Mouse (Mus musculus) erythroid progenitor cell, adult 5-6 weeks (primary cell): ENCODE measurements around the gene Tmem116. TPM values are rescaled to one million over a fixed set of nuclear protein-coding genes. Genes with fewer than 3 reads are reported as not detected.

Source experiments
- ATAC-seq: replicated peaks from 2 replicates; pipeline ENCODE4 v1.8.0; 2016; ENCODE audit warnings: moderate number of reproducible peaks, mild to moderate bottlenecking, moderate TSS enrichment, inconsistent platforms; ENCODE audit not compliant: poor library complexity, low FRiP score, severe bottlenecking
- total RNA-seq, 2 experiments: library from RNA; stranded (forward) in 1 of 2; stranded (reverse) in 1 of 2; fragments of 150-400 nt in 1 of 2; fragments of 186-747, 209-891 nt in 1 of 2; gene quantifications; 2 replicates each; pipeline versions ENCODE4 v1.2.3 to v1.2.4; 2015 to 2017; ENCODE audit warnings: low replicate concordance in 2 of 2

Gene Tmem116
- total RNA-seq, 2 experiments from 2014 or later: not detected

DNA sequence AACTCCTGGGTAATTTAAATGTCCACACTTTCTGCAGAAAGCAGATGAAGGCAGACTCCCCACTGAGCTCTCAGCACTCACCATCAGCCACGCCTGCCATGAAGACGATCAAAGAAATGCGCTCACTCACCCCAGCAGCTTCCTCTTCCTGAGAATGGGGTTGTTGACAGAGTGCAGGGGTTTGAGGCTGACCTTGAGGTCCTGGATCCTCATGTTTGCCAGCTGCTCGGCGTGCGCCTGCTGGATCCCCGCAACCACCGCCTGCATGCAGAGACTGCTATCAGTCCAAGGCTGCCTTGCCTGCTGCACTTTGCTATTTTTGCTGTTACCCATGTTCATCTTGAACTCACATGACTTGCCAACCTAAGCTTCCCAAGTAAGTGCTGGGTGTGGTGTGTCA, 75.3 kb downstream of the Tmem116 start:
- ATAC-seq: no peak

DNA sequence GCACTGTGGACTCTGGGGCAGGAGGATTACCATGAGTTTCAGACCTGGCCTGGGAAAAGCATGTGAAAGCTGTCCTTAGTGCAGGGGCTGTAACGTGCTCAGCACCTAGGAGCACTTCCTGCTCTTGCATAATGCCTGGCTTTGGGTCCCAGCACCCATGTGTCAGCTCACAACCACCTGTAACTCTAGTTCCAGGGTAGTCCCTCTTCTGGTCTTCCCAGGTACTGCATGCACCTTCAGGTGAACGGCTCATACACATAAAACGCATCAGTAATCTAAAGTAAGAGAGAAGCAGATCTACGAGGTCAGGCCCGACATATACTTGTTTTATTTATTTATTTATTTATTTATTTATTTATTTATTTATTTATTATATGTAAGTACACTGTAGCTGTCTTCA, 82.8 kb downstream of the Tmem116 start:
- peak; percentile 48; the same call in 1 of the 2 replicates for ATAC-seq

DNA sequence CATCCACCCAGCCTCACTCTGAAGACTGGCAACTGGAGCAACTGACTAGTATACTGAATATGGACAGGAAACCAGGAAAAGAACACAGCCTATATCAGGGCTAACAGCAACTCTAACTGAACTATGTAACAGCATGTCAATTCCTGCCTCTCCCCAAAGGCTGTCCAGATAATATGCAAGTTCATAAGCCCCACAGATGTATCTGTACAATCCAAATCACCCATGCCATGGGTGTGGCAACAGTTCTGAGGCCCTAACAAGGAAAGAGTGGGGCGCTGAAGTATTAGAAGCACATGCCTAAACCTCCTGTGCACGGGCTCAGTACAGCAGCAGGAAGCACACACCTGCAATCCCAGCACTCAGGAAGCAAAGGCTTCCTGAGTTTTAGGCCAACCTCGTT, 83.4 kb downstream of the Tmem116 start:
- no peak for ATAC-seq

DNA sequence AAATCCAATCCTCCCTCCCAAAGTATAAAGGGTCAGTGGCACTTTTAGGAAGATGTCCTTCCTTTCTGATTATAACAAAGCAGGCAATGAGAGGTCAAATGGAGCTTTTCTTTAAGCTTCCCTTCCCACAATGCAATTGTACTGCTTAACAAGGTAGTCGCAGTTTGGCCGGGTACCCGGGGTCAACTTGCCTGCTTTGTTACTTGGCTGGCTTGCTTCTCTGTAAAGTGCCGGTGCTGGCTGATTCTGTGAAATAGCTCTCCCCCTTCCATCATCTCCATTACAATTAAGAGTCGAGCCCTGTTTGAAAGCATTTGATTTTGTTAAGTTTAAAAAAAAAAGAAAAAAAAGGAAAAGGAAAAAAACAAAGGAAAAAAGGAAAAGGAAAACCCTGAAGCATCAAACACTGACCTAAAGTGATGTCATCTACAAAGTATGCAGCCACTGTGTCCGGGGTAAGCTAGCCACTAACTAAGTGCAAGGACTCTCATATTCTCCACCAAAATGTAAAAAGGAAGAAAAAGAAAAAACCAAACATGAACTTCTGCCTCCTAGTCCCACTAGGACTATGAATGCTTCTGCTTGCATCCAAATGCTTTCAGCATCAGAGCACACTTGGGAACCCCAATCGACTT, 85.3 kb downstream of the Tmem116 start:
- no peak for ATAC-seq

DNA sequence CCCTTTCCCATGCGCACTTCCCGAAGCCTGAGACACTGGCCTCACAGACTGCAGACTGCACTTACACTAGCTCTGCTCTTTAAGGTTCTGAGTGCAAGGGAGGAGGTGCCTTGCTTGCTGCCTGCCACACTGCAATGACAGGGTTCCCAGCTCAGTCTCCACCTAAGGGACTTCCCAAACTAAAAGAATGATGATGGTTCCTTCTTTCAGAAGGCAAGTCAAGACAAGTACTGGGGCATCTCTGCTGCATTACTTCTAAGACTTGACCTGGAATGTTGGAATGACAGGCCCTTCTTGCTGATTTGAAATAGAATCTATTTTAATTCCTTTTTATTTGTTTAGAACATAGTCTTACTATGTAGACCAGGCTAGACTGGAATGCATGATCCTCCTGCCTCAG, 85.9 kb downstream of the Tmem116 start:
- ATAC-seq: no peak

DNA sequence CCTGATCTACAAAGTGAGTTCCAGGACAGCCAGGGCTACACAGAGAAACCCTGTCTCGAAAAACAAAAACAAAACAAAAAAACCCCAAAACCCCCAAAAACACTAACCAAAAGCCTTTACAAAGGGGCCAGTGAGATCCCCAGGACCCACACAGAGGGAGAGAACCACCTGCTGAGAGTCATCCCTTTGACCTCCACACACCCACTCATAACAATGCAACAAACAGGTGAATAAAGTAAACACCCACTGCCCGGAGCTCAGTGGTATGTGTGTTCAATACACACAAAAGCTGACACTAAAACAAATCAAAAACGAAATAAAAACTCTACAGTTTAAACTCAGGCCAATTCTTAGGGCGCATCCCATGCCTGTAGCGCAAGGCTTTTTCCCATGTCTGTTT, 88.4 kb downstream of the Tmem116 start:
- no peak for ATAC-seq

DNA sequence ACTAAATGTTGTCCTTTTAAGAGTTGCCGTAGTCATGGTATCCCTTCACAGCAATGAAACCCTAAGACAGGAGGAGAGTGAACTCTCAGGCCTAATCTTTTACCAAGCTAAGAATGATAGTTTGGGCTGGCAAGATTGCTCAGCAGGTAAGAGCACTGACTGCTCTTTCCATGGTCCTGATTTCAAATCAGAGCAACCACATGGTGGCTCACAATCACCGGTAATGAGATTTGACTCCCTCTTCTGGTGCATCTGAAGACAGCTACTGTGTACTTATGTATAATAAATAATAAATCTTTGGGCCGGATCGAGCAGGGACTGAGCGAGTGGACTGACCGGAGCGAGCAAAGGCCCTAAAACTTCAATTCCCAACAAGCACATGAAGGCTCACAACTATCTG, 89.5 kb downstream of the Tmem116 start:
- ATAC-seq: no peak

DNA sequence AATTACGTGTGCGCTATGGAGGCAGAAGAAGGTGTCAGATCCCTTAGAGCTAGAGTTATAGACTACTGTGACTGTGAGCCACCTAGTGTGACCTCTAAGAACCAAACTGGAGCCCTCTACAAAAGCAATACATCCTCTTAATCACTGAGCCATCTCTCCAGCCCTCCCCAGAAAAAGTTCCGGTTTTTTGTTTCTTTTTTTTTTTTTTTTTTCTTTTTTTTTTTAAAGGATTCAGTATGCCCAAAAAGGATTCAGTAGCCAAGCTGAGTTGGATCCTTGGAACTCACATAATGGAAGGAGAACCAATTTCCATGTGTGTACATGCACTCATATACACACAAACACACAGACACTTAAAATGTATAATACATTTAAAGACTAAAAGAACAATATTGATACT, 91.7 kb downstream of the Tmem116 start:
- ATAC-seq: no peak

DNA sequence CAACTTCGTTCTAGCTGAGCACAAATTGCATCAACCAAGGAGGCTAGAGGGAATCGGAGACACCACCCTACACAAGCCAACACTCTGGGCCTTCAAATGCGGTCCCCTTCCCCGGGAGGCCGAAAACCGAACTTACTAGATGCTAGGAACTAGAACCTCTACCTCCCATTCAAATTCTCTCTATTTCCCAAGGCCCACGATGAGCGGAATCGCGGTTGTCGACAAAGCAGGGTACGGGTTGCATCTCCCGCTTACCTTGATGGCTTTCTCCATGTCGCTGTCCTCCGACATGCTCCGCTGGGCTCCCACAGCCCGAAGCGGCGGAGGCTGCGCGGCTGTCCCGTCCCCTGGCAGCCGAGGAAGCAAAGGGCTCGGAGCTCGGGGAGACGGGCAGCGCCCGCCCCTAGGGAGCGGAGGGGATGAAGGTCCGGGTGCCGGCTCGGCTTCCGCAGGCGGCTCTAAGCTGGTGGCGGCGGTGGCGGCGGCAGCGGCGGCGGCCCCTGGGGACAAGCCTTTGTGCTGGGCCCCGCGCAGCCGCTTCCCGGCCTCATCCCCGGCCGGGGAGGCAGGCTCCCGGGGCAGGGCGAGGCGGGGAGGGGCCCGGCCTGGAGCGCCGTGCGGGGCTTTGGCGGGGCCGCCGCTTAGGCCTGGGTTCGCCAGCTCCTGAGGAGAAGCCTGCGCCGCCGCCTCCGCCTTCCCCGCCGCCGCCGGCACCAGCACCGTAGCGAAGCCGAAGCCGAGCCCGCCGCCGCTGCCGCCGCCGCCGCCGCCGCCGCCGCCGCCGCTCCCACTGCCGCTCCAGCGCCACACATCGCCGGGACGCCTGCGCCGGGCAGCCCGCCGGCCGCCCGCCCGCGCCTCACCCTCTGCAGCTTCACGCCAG, 93.5 kb downstream of the Tmem116 start, which contains the start of the genes Adam1a and Gm42878:
TSS of gene Adam1a (minus strand) at position 573 of the 883 bp plus-strand sequence.
TSS of gene Gm42878 (minus strand) at position 573 of the 883 bp plus-strand sequence.
- ATAC-seq: peak; percentile 44

DNA sequence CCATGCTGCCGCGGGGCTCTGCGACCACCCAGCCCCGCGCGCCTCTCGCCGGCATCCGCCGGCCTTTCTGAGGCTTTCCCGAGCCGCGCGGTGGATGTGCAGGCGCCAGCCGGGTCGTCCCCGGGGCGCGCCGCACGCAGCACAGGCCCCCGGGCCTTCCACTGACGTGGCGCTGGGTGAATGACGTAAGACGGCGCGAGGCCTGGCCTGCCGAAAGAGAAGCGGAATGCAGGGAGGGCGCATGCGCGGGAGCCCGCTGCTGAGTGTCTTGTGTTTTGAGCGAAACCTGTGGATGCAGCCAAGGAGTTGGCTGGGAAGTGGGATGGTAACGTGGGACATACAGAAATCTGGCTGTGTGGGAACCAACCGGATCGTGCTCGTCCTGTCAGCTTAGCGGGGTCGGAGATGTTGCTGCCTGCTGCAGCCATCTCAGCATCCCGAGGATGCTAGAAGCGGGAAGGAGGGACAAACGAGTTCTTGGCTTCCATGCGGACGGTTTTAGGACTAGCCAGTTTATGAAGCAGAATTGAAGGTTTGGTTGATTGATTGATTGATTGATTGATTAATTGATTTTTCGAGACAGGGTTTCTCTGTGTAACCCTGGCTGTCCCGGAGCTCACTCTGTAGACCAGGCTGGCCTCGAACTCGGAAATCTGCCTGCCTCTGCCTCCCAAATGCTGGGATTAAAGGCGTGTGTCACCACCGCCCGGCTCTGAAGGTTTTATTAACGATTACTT, 94.3 kb downstream of the Tmem116 start, which contains the start of gene Mapkapk5:
TSS of gene Mapkapk5 (minus strand) at position 113 of the 737 bp plus-strand sequence.
- peak; percentile 89 for ATAC-seq

DNA sequence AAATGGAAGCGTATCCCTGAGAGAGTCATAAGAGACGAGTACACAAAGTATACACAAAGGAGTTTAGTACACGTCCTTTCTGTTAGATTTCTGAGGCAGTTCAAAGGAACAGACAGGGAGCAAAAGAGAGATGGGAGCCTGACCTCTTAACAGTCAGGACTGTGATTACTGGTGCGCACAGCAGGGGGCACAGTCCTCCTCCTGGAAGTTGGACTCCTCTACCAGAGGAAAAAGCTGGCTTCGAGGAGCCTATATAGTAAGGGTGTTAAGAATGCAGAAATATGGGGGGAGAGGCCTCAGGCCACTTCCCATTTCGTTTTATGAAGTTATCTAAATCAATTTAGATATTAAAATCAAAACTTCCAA, 94.8 kb downstream of the Tmem116 start:
- peak; percentile 66 for ATAC-seq

DNA sequence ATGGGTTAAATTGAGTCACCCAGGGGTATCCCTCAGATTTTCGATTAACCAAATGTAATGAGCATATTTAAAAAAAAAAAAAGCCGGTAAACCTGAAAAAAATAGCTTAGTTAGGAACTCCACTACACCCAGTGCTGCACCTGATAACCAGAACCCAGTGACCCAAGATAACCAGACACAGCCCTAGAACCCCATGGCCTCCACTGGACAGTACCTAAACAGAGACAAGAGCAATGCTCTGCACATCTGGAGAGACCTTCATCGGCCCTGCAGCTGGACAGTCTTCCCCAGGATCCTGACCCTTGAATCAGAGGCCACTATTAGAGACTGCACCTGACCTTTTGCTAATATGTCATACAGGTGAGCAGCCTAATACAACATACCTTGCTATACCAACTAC, 95.4 kb downstream of the Tmem116 start:
- ATAC-seq: 0 out of 2 replicates have a peak, but pooled peaks have one; percentile 26

DNA sequence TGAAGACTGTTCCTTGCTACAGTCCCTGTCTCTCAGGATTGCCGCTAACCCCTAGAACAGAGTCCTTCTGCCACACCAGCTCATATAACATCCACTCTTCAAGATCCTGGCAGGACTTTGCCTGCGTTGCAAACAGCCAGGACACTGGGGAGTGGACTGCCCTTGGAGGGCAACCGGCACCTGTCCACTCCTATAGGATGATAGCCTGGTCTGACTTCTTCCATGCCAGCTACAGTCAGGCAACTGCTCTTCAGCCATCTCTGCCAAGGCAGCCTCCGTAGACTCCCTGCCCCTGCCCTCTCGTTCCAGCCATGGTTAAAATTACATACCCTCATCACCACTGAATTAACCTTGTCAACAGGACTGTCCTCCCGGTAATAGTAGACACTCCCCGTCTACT, 97.5 kb downstream of the Tmem116 start:
- no peak for ATAC-seq

DNA sequence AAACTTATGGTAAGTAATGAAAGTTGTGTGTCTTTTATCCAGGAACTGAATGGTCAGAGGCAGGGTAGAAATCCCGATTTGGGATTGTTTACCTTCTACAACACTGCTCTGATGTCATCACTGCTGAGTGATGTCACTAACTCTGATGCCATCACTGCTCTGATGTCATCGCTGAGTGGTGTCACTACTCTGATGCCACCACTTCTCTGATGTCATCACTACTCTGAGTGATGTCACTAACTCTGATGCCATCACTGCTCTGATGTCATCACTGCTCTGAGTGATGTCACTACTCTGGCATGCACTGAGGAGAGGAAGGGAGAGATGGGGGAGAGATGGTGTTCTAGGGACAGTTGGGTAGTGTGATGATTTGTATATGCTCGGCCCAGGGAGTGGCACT, 110.7 kb downstream of the Tmem116 start:
- no peak for ATAC-seq

DNA sequence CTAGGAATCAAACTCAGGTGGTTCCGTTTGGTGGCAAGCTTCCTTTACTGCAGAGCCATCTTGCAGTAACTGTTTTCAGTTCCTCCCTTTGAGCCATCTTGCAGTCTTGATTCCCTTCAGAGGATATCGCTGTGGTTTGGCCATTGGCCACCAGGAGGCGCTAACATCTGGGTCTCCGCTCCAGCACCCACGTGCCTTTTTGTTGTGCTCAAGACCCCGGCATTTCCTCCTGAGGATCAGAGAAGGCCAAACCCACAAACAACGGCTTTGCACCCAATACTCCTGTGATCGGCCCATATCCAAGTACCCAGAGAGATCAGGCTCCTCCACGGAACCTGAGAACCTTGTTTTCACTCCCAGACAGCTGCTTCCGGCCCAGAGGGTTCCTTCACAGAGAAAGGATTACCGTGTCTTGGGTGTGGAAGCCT, 112.8 kb downstream of the Tmem116 start:
- ATAC-seq: peak; percentile 67; the same call in 1 of the 2 replicates

DNA sequence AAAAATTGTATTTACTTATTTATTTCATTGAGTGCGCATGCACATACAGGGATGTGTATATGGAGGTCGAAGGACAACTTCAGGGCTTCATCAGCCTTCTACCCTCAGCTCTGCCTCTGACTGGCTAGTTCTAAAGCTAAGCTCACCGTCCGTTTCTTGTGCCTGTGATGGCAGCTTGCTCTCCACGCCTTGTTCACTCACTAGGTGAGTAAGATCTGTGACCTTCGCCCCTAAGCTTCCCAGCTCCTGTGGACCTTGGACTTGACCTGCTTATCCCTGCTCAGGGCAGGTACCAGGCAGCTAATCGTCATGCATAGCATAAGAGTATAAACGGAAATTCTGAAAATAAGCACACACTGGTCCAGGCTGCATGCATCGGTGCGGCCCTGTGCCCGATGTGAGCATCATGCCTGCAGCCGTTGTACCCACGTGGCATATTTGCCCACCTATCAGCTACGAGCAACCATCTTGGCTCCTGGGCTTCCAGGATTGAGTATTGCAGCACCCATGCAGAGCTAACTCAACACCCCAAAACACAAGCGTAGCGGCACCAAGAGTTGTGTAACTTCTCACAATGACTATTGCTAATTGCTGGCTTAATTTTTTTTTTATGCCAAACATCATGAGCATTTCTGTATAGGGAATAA, 114.5 kb downstream of the Tmem116 start:
- no peak for ATAC-seq

DNA sequence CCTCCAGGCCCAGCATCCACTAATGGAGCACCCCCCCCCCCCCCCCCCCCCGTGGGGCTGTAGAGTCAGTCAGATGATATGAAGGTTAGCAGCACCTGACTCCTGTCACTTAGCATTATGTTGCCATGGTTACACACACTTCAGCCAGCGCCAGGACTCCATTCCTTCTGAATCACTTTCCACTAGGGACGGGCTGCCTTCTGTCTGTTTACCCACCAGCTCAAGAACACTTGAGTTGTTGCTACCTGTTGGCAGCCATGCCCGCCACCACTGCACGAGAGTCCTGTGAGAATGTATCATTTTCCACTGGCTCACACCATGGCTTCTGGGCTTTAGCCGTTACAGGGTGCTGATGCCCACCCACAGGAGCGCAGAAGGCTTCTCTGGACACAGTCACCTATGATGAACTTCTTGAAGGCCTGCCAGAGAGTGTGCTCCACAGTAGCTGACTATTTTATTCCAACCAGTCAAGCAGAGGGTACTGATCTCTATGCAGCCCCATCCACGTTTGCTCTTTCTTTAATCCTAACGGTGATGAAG, 118.3 kb downstream of the Tmem116 start:
- ATAC-seq: no peak

DNA sequence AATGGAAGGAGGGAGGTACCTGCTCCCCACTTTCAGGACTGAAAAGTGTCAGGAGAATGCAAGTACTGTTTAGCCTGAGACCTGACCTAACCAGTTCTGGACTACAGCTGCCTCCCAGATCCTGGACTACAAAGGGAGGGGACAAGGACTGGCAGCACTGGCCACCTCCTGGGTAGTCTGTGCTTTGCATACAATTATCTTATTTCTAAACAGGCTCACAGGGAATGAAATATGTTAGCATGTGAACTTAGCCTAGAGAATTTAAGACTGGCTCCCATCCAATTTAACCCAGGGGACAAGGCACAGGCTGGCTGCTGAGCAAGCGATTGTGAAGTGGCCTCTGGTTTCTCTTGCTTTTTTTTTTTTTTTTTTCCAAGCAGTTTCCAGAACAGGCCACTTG, 119.1 kb downstream of the Tmem116 start:
- ATAC-seq: no peak
